Mouse (Mus musculus) layer of hippocampus, postnatal 36 days (tissue): ENCODE data around the gene Zswim5. TPM values are rescaled to one million over a fixed set of nuclear protein-coding genes. Genes with fewer than 3 reads are reported as not detected.
A peak's percentile ranks its signal among the peaks of the same experiment; 100 is the strongest.
"Not testable (repeated sequence)": the region's sequence is repeated elsewhere in the genome, so short reads cannot be mapped to it uniquely, and the experiment has no call there.

Source experiments
- DNase-seq, 2 experiments: peaks; one replicate each; pipeline ENCODE4 v3.0.0; 2022
- total RNA-seq, 2 experiments: library from RNA; stranded (reverse); gene quantifications; 2 replicates each; pipeline ENCODE4 v1.2.3; 2021

The Zswim5 gene
- 10 to 100 TPM; 17.6 to 18.5 TPM for total RNA-seq

DNA sequence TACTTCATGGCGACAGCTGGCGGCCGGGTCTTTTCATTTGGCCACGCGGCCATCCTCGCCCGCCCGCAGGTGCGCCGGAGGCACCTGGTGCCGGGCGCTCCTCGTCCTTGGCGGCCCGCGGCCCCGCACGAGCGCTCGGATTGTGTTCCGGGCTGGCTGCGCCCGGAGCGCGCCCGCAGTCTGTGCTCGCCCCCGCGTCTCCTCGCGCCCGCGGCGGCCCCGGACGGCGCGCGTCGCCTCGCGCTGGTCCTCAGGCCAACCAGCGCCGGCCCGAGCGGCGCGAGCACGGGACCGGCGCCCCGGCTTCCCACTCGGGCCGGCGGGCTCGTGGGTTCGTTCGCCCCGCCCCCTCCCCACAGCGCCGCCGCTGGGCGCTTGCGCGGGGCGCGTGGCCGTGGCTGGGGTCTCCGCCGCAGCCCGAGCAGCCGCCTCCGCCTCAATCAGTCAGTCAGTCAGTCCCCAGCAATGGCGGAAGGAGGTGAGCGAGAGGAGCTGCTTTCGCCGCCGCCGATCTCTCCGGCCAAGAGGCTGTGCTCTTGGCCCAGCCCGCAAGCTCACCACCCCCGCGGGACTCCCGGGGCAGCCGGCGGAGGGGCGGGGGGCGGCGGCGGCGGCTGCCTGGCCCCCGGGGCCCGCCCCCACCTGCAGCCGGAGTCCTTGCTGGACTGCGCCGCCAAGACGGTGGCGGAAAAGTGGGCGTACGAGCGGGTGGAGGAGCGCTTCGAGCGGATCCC, at the start of gene Zswim5:
Zswim5 (plus strand) TSS at position 382 of the 734 bp plus-strand sequence.
- peak; percentile 77 to 79 for DNase-seq

DNA sequence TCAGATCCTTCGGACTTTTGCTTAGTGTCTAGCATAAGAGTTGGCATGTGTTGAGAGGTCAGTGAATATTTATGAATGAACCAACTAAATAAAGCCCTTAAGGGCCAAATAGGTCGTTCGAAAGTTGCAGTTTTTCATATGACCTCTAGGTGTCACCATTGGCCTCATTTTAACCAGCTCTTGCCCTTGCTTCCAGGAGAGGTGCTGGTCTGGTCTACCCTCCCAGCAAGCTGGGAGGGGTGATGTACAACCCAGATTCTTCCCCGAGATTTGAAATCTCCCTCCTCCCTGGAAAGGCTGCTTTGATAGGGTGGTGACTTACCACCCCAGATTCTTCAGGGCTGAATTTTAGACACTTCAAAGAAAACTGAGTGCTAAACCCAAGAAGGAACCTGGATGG, 49.4 kb upstream of the Zswim5 start:
- no peak for DNase-seq

DNA sequence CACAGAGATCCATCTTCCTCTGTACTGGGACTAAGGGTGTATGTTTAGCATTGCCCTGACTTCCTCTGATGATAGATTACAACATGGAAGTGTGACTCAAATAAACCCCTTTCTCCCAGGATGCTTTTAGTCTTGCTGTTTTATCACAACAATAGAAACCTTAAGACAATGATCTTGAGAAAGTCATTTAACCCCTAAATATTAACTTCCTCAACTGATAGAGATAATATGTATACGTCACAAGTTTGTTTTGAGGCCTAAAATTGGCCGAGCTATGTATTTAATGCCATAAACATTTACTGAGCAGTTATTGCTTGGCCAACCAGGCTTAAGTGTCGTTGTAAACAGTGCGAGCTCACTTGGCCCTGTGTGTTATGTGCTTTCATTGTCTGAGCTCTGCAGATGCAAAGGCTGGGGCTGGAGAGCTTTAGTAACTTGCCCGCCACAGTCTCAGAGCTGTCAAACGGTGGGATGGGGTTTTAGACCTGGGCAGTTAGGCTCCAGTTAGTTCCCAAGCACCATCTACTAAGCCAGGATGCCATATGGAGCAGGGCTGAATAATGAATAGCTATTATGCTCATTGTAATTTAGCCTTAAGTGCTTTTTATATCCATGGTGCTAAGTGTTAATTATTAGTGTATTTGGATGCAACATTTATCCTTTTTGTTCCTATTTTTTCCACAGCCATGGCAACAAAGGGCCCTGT, 47.7 kb upstream of the Zswim5 start:
- DNase-seq = no peak

DNA sequence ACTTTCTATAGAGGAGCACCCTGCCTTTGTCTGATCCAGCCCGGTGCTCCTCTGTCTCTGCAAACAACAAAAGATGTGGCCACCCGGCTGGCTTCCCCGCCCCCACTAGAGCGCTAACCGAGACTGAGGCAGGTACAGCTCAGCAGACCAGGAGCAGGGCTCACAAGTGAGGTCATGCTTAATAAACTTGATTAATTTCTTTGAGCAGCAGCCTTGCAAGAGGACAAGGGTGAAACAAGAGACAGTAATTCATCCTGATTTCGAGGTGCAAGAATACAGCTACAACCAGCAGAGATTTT, 47.2 kb upstream of the Zswim5 start:
- no peak for DNase-seq

DNA sequence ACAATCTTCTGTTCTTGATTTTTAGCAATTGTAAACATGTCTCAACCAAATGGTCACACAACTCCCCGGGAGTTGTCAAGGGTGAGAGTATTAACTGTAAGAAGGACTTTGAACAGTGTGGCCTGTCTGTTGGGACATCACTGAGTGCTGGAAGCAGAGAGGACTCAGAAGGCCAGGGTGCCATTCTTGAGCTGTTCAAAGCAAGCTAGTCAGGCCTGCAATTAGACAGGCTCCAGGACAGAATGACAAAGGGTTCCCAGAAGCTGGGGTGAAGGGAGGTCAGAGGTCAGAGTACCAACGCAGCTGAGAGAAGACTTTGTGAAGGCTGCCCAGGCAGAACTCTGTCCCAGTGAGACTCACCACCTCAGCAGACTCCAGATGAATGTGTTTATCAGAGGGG, 38.2 kb upstream of the Zswim5 start:
- DNase-seq = no peak

DNA sequence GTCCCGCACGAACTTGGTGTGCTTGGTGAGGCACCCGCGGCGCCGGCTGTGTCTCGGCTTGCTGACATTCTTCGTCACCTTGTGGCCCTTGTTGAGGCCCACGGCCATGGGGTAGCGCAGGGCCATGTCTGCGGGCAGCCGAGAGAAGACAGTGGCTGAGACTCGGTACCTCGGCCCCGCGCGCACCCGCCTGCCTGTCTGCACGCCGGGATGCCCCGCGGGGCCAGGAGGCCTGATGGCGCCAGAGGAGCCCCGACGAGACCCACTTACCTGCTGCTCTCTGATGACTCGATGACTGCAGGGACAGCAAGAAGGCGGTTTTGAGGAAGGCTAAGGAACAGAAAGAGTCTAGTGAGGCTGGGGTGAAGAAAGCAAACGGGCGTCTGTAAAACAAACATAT, 37.1 kb upstream of the Zswim5 start:
- not testable (repeated sequence) for DNase-seq

DNA sequence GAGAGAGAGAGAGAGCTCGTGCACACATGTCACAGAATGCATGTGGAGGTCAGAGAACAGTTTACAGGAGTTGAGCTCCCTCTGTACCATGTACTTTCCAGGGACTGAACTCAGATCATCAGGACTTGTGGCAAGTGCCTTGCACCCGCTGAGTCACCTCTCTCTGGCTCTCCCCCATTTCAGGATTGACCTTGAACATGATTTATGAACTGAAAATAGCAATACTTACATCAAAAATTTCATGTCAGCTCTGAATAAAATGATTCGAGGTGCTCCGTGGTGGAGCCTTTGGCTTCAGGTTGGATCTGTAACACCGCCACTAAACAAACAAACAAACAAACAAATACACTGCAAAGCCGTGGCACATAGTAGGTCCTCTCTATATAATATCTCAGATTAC, 36.3 kb upstream of the Zswim5 start:
- no peak for DNase-seq

DNA sequence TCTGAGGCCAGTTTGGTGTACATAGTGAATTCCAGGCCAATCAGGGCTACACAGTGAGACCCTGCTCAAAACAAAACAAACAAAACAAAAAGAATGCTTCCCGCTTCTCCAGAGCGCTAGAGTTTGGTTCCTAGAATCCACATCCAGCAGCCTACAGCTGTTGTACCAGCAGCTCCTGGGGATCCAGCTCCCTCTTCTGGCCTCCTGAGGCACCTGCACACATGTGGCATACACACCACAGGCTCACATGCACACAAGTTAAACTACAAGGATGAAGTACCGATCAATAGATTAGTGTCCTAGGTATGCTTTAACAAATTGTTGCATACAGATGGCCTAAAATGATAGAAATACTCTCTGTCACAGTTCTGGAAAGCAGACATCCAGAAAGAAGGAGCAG, 32.9 kb upstream of the Zswim5 start:
- no peak for DNase-seq

DNA sequence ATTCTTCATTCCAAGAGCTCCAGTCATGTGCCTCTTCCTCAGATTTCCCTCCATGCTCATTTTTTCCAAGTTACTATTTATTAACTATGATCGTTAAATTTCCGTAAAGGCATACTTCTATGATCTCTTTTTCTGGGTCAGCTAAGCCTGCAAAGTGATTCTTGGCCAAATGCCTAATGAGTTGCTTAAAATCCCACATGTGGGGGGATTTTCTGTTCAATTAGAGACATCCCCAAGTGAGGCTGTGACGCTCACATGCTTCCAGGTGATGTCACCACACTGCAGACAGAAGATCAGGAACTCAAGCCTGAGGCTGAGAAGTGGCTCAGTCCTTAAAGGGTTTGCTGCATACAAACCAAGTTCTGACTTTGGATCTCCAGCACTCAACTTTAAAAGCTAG, 27.3 kb upstream of the Zswim5 start:
- DNase-seq = no peak

DNA sequence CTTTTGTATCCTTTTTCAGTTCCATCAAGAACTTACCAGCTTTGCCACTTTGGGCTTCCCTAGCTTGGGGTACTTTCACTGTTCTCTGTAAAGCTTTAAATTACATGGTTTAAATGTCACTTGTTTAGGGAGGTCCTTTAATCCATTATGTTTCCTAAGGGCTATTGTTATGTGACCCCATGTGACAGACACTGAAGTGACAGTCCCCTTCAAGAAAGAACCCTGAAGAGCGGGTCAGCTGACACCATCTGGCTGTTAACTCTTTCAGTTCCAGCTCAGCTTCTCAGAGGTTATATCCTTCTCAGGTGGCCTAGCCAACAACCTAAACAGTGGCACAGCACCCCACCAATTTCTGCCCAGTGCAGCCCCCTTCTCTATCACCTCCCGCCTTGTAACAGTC, 22.9 kb upstream of the Zswim5 start:
- DNase-seq = no peak

DNA sequence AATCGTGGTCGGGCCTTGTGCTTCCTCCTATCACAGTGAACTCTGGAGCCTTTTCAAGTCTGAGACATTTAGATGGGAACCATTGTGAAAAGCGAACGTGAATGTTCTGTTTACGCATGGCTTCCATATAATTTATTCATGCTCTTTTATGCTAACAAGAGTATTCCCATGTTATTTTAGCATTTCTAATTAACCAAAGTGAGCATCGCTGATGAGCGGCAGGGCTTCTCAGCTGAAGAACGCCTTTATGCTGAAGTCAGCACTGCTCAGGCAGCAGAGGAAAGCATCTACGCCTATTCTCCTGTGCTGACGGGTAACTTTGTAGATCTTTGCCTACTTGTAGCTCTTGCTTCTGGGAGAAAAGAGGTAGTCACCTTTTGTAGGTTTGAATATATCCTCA, 20.0 kb upstream of the Zswim5 start:
- no peak for DNase-seq

DNA sequence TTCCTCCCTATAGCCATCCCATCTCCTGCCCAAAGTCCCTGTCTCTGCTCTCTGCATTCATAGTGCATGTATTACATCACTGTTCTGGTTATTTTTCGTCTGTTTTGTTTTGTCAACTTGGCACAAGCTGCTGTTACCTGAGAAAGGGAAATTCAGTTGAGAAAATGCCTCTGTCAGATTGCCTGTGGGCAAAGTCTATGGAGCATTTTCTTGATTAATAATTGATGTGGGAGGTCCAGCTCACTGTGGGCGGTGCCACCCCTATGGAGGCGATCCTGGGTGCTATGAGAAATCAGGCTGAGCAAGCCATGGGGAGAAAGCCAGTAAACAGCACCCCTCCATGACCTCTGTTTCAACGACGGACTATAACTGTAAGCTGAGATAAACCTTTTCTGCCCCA, 17.5 kb upstream of the Zswim5 start:
- DNase-seq = no peak

DNA sequence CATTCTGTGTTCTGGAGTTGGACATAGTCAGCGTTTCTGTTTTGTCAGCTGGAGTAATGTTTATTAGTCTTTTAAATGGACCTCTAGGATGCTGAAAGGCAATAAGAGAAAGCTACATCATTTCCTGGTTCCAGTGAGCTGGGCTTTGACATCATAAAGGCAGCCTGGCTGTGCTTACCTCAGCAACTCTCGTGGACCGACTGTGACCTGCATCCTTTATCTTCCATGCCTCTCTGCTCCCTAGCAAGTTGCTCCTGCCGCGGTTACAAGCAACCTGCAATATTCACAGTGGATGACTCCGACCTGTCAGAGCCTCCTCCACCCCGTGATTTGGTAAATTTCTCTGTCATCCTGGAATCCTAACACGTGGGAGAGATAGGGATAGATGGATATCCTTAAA, 15.2 kb upstream of the Zswim5 start:
- DNase-seq = no peak

DNA sequence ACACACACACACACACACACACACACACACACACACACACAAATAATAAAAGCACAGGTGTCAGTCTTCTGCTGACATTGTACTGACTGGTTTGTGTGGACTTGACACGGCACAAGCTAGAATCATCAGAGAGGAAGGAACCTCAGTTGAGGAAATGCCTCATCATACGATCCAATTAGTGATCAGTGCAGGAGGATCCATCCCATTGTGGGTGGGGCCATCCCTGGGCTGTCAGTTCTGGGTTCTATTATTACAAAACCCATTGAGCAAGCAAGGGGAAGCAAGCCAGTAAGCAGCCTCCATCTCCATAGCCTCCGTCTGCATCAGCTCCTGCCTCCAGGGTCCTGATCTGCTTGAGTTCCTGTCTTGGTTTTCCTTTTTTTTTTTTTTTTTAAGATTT, 7.3 kb upstream of the Zswim5 start:
- no peak for DNase-seq

DNA sequence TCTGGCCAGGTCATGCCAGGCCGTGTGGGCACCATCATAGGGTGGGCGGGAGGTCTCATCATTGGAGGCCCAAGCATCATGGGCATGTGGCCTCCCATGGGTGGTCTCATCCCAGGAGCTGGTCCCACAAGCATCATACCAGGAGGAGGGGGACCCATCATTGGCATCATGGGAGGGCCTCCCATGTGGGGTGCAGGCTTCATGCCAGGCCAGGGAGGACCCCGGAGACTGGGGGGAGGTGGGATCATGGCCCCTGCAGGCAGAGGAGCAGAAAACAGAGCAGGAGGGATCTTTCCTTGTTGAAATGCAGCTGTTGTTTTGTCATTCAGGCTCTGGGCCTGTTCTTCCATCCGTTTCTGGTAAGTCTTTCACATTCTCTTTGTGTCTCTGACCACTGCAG, 2.6 kb upstream of the Zswim5 start:
- no peak for DNase-seq

DNA sequence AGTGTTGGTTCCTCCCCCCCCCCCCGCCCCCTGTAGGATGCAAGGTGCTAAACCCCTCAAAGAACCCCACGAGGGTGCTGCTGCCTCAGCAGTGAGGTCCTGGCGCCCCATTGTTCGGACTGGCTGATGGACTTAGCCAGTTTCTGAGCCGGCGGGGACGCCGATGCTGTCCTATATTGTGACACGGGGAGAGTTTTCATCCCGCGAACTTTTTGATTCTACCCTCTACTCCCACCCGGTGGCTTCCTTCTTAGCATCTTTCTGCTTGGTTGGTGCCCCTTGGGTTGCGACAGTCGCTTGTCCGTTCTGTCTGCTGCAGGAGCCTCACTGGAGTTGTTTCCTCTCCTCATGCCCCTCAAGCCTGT, 564 bp upstream of the Zswim5 start:
- peak in 1 of 2 experiments; percentile 51 for DNase-seq

DNA sequence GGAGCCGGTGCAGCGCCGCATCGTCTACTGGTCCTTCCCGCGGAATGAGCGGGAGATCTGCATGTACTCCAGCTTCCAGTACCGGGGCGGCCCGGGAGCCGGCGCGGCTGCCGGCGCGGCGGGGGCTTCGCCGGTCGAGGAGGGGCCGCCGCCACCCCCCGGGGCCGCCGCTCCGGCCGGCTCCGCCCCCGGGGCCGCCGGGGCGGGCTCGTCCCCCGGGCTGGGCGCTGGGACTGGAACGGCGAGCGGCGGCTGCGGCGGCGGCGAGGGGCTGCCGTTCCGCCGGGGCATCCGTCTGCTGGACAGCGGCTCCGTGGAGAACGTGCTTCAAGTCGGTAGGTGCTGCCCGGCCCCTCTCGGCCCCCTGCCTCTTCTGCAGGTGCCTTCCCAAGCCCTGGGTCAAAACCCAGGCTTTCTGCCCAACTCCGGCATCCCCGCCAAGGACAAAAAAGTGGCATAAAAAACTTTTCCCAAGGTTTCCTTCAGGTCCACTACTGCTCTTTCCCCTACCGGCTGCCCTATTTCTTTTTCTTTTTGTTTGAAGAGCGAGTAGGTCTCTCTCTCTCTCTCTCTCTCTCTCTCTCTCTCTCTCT, 649 bp downstream of the Zswim5 start:
- peak; percentile 26 to 69 for DNase-seq

DNA sequence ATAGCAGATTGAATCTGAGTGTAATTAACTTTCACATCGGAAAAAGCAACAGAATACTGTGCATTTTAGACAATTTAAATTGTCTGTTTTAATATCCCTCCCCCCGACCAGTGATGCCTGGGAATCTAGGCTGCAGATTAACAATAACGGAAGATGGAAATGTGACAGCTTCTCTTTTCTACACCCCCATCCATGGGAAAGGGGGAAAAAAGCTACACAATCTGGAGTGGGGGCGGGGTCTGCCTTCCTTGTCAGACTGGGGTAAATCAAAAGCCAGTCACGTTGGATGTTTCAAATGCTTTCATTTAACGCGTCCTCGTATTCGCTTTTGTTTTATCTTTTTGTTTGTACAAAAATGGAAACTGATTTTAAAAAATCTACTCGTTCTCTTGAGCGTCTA, 1.3 kb downstream of the Zswim5 start:
- DNase-seq = peak; percentile 74 to 76

DNA sequence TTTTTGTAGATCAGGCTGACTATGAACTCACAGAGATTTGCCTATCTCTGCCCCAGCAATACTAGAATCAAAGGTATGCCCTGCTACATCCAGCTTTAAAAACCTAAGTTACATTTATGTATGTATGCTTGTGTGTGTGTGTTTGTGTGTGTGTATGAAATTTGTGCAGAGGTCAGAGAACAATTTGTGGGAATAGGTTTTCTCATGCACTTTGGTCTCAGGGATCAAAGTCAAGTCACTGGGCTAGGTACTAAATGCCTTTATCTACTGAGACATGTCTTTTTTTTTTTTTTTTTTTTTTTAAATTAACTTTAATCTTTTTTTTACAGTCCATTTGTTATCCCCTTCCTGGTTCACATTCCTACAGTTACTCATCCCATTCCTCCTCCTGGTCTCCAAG, 5.5 kb downstream of the Zswim5 start:
- DNase-seq = no peak

DNA sequence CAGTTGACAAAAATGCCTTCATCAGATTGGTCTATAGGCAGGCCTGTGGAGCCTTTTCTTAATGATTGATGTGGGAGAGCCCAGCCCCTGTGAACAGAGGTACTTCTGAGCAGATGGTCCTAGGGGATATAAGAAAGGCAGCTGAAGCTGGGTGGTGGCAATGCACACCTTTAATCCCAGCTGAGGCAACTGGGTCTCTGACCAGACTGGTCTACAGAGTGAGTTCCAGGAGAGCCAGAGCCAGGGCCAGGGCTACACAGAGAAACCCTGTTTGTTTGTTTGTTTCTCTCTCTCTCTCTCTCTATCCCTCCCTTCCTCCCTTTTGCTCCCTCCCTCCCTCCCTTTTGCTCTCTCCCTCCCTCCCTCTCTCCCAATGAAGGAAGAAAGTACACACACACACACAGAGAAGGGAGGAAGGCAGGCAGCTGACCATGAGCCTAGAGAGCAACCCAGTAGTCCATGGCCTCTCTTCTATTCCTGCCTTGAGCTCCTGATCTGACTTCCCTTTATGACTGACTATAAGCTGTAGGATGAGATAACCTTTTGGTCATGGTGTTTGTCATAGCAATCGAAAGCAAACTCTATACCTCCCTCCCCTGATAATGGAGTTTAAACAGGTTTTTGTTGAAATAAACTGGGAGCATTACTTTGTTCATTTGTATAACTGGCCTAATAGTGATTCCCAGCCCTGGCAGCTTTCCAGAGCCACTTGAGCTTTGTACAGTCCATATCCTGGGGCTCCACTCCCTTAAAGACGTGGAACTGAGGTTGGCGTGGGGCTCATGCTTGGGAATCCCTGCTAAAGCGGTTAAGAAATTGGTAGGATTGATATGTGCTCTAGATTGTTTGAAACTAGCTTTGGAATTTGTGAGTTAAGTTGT, 17.3 kb downstream of the Zswim5 start:
- no peak for DNase-seq

DNA sequence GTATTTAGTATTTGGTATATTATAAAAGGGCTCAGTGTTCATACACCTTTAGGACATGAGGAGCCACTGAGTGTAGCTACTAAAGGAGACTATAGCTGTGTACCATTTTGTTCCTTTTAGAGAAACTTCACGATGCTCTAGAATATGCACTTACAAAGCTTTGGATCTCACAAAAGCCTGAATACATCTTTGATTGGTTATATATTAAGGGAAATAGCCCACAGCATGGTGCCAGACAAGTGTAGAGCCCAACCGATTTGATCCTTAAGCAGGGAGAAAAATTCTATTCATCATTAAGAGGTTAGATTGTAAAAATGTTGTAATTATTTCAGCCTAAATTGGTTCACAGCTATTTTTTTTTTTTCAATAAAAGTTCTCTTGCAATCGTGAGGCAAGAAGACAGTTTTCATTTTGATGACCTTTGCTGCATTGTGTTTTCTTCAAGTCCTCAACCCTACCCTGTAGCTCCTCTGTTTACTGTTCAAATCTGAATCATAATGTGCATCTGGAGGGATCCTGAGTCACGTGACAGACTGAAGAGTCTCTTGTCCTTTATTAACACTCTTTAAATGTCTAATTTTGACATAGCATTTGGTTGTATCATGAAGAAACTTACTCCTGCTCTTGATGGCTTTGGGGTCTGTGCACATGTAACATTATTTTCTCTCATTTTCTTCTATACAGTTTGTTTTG, 33.5 kb downstream of the Zswim5 start:
- no peak for DNase-seq

DNA sequence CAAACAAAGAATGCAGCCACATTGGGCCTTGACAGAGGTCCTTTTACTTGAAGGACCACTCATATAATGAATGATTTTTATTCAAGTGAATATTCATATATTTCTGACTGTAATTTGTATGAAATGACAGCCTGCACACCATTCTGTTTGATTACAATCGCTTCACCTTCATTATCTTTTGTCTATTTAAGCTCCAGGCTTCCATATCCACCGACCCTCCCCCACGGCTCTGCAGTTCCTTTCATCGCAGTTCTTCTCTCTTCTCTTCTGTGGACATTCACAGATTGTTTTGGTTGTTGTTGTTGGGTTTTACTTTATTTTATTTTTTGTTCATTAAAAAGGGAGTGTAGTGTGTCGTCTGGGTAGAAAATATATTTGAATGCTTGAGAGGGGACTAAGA, 34.0 kb downstream of the Zswim5 start:
- DNase-seq = no peak

DNA sequence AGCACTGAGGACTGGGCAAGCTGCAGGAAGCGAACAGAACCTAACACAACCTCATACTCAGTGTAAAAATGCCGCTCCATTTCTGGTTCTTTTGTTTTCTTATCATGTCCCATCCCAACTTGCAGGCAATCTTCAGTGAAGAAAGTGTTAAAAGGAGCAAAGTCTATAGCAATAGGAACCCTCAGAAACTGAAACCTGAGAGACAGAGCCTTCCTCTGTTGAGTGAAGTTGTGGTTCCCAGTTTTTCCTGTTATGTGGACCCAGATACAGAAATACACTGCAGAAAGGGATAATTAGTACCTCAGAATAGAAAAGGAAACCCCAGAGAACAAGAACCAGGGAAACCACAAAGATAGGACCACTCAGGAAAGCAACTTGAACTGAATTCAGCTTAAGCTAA, 36.1 kb downstream of the Zswim5 start:
- DNase-seq = no peak
